ENCODE assay signal across 9 mouse cellular contexts in the genomic region with DNA sequence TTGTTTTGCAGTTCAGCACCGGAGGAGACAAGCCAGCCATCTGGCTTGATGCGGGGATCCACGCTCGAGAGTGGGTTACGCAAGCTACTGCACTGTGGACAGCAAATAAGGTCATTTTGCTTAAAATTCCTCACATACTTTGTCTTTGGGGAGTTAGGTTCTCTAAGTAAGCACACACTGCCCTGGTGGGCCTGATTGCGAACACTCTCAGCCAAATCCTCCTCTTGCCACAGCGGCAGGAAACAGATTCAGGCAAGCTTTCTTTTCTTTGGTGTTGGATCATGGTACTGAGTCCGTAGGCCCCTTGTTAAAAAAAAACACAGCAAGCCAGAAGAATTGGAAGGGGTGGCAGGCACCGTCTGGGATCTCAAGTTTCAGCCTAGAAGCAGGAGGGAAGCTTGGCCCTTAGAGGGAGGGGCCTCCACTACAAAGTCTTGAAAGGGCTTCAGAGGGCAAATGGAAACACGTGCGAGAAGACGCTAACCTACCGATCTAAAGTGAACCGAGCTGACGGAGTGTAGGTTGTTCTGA. TPM values are rescaled to one million over a fixed set of nuclear protein-coding genes. Genes with fewer than 3 reads are reported as not detected.
A peak's percentile ranks its signal among the peaks of the same experiment; 100 is the strongest.
DNase-seq lines count a peak whose midpoint lies in the region; ATAC-seq and TF ChIP-seq lines count a peak whose summit lies in the region.
"Had no signal": no experiment of that assay in that cellular context is flagged by ENCODE, and none has a peak within 500 bp of the region (broad histone marks: within the 10 kb centered on the region; RNA-seq: fewer than 3 reads in every experiment).

No protein-coding gene starts in this region.

- peak overlapping the region; percentile 50 for H3K27ac ChIP-seq in heart, embryonic 12.5 days (ENCODE audit: poor library complexity, severe bottlenecking)

- no peak overlapping the region for H3K9ac ChIP-seq in heart, embryonic 12.5 days

- peak; percentile 95 for DNase-seq in heart, adult 11 months
- DNase-seq in heart, postnatal 36 days, result no peak
- DNase-seq in brain, embryonic 14.5 days (ENCODE audit: low read depth), result peak; percentile 82
- DNase-seq in lung, postnatal 10 days, result peak; percentile 11
- DNase-seq in frontal cortex, postnatal 14 days (ENCODE audit: low spot score in 2 of 2), result no peak
- no peak for DNase-seq in adrenal gland, adult 18-20 months (ENCODE audit: low spot score in 2 of 2)

- H3K36me3 ChIP-seq in heart, embryonic 12.5 days, result no peaks in the 10 kb centered on the region

- no peak for TF ChIP-seq CTCF in brain, embryonic 14.5 days (IDR thresholded peaks at IDR 0.05; ENCODE audit: borderline replicate concordance, extremely low read depth, insufficient read depth, insufficient read length)

- no peak for ATAC-seq in heart, embryonic 12.5 days (ENCODE audit: insufficient number of reproducible peaks, low FRiP score)
- no peak for ATAC-seq in monocyte, adult 5-6 weeks (replicated peaks; ENCODE audit: insufficient number of reproducible peaks, low FRiP score, low TSS enrichment, poor library complexity, severe bottlenecking)

- TF ChIP-seq POLR2A in brain, embryonic 14.5 days (IDR thresholded peaks at IDR 0.05; ENCODE audit: borderline replicate concordance, extremely low read depth, insufficient read depth, insufficient read length, poor library complexity, severe bottlenecking), result no peak

- H3K27me3 ChIP-seq in heart, embryonic 12.5 days (replicated peaks), result no peaks in the 10 kb centered on the region

- no peaks in the 10 kb centered on the region for H3K9me3 ChIP-seq in heart, embryonic 12.5 days (replicated peaks)

- 24% methylated on average over 15 of the region's 15 CpGs for WGBS in heart, embryonic 12.5 days

- H3K4me1 ChIP-seq in heart, embryonic 12.5 days (replicated peaks), result peaks cover 40% of the 10 kb centered on the region

- intact Hi-C loops in heart, postnatal 36 days (cut with DNase I), result loop anchor here (5.0 kb wide), 1 partner anchor 173 kb away; the partner anchor contains the start of gene Mest

- H3K4me3 ChIP-seq in heart, embryonic 12.5 days, result no peak overlapping the region

- no peak overlapping the region for H3K4me2 ChIP-seq in heart, embryonic 12.5 days

RNA-seq across cellular contexts. Expression of gene Cpa2, which starts 7.9 kb away (rescaled TPM):
- total RNA-seq in heart, postnatal 36 days (2021), result not detected
- 3.4 and 4.1 TPM in 2 replicates for polyA plus RNA-seq in brain, embryonic 14.5 days (2012; rRNA removed)
- polyA plus RNA-seq in heart, embryonic 12.5 days (2016; fragmentation: Nextera tagmentation; extraction: Ambion mirVana), result 5.3 and 6.3 TPM in 2 replicates
- total RNA-seq in monocyte, adult 5-6 weeks (2017), result not detected in 3 replicates
- total RNA-seq in adrenal gland, adult 18-20 months (2021), result under 1 TPM; 0.43 to 0.74 TPM

RNA-seq across cellular contexts. Expression of gene Cpa4, which starts 18.9 kb away (rescaled TPM):
- total RNA-seq in heart, postnatal 36 days (2021), result not detected
- polyA plus RNA-seq in brain, embryonic 14.5 days (2012; rRNA removed), result 2.5 and 3.3 TPM in 2 replicates
- 2.9 and 3.1 TPM in 2 replicates for polyA plus RNA-seq in heart, embryonic 12.5 days (2016; fragmentation: Nextera tagmentation; extraction: Ambion mirVana)
- total RNA-seq in monocyte, adult 5-6 weeks (2017), result not detected in 3 replicates
- total RNA-seq in adrenal gland, adult 18-20 months (2021), result 1 to 10 TPM; 1.4 to 1.7 TPM
- polyA plus RNA-seq: spleen, adult 2 months had no signal

RNA-seq across cellular contexts. Expression of gene Ssmem1, which starts 39.6 kb away (rescaled TPM):
- under 1 TPM; 0.22 to 0.31 TPM for total RNA-seq in heart, postnatal 36 days (2021)
- 0.09 and 0.10 TPM in 2 replicates for polyA plus RNA-seq in brain, embryonic 14.5 days (2012; rRNA removed)
- 0.17 and 0.26 TPM in 2 replicates for polyA plus RNA-seq in heart, embryonic 12.5 days (2016; fragmentation: Nextera tagmentation; extraction: Ambion mirVana)
- total RNA-seq in monocyte, adult 5-6 weeks (2017), result not detected in 3 replicates
- under 1 TPM in 1 of 2 experiments, not detected in 1; 0.22 TPM for total RNA-seq in adrenal gland, adult 18-20 months (2021)
- polyA plus RNA-seq: spleen, adult 2 months had no signal

RNA-seq across cellular contexts. Expression of gene Tmem209, which starts 39.7 kb away (rescaled TPM):
- total RNA-seq in heart, postnatal 36 days (2021), result 1 to 10 TPM; 8.3 to 8.4 TPM
- polyA plus RNA-seq in brain, embryonic 14.5 days (2012; rRNA removed), result 45.9 and 59.4 TPM in 2 replicates
- polyA plus RNA-seq in heart, embryonic 12.5 days (2016; fragmentation: Nextera tagmentation; extraction: Ambion mirVana), result 27.5 and 31.1 TPM in 2 replicates
- 17.6 to 26.6 TPM (median 17.8 TPM) in 3 replicates for total RNA-seq in monocyte, adult 5-6 weeks (2017)
- total RNA-seq in adrenal gland, adult 18-20 months (2021), result 10 to 100 TPM; 15.3 to 19.5 TPM

Comparison
In these comparisons a context has a peak if more than half of its experiments do, and no peak if none do; other contexts are left out.
1. DNase-seq: peak in heart, adult 11 months (single experiment), brain, embryonic 14.5 days (single experiment) and lung, postnatal 10 days (single experiment); none in heart, postnatal 36 days (0 of 2), frontal cortex, postnatal 14 days (0 of 2) and adrenal gland, adult 18-20 months (0 of 2).